Mouse (Mus musculus): ENCODE data around the gene Fgfr2.

The Fgfr2 gene

GRCm38 (mm10) chr7:132337268-132337917 lies 785.8 kb downstream of the Fgfr2 start:
- DNase-seq (ENCODE audit: extremely low read depth, insufficient read length, low spot score), result no peak

- DNase-seq (ENCODE audit: extremely low read depth, insufficient read length, low spot score), result no peak
These were observed 786.4 kb downstream of the Fgfr2 start for GRCm38 (mm10) chr7:132336781-132337180.

GRCm38 (mm10) chr7:132335367-132335766 lies 787.8 kb downstream of the Fgfr2 start:
- DNase-seq (ENCODE audit: extremely low read depth, insufficient read length, low spot score), result no peak

GRCm38 (mm10) chr7:132333078-132333477 lies 790.1 kb downstream of the Fgfr2 start:
- DNase-seq (ENCODE audit: extremely low read depth, insufficient read length, low spot score), result no peak

GRCm38 (mm10) chr7:132332176-132332575 lies 791.0 kb downstream of the Fgfr2 start:
- no peak for DNase-seq (ENCODE audit: extremely low read depth, insufficient read length, low spot score)

- no peak for DNase-seq (ENCODE audit: extremely low read depth, insufficient read length, low spot score)
These were observed 793.0 kb downstream of the Fgfr2 start for GRCm38 (mm10) chr7:132330179-132330578.

- DNase-seq (ENCODE audit: extremely low read depth, insufficient read length, low spot score), result no peak
These were observed 794.5 kb downstream of the Fgfr2 start for GRCm38 (mm10) chr7:132328648-132329047.

GRCm38 (mm10) chr7:132325549-132326331 lies 797.4 kb downstream of the Fgfr2 start:
- DNase-seq (ENCODE audit: extremely low read depth, insufficient read length, low spot score), result peak; percentile 57

- DNase-seq (ENCODE audit: extremely low read depth, insufficient read length, low spot score), result no peak
These were observed 799.7 kb downstream of the Fgfr2 start for GRCm38 (mm10) chr7:132323430-132323829.

GRCm38 (mm10) chr7:132321392-132321958 lies 801.7 kb downstream of the Fgfr2 start:
- no peak for DNase-seq (ENCODE audit: extremely low read depth, insufficient read length, low spot score)

GRCm38 (mm10) chr7:132317036-132317541 lies 806.1 kb downstream of the Fgfr2 start, which contains the start of gene Chst15:
Gene Chst15 (minus strand): TSS chr7:132317228.
- DNase-seq (ENCODE audit: extremely low read depth, insufficient read length, low spot score), result peak; percentile 11

GRCm38 (mm10) chr7:132316101-132317035 lies 806.8 kb downstream of the Fgfr2 start:
- peak; percentile 4 for DNase-seq (ENCODE audit: extremely low read depth, insufficient read length, low spot score)

GRCm38 (mm10) chr7:132315149-132316091 lies 807.7 kb downstream of the Fgfr2 start:
- no peak for DNase-seq (ENCODE audit: extremely low read depth, insufficient read length, low spot score)

- DNase-seq (ENCODE audit: extremely low read depth, insufficient read length, low spot score), result peak; percentile 3
These were observed 810.8 kb downstream of the Fgfr2 start for GRCm38 (mm10) chr7:132312396-132312795.

GRCm38 (mm10) chr7:132308537-132309191 lies 814.5 kb downstream of the Fgfr2 start:
- DNase-seq (ENCODE audit: extremely low read depth, insufficient read length, low spot score), result no peak

GRCm38 (mm10) chr7:132307722-132308271 lies 815.4 kb downstream of the Fgfr2 start:
- no peak for DNase-seq (ENCODE audit: extremely low read depth, insufficient read length, low spot score)

- no peak for DNase-seq (ENCODE audit: extremely low read depth, insufficient read length, low spot score)
These were observed 816.3 kb downstream of the Fgfr2 start for GRCm38 (mm10) chr7:132306671-132307412.
